Mouse (Mus musculus) layer of hippocampus, postnatal 25 days (tissue): ENCODE measurements around the gene Tmem94. TPM values are rescaled to one million over a fixed set of nuclear protein-coding genes. Genes with fewer than 3 reads are reported as not detected.
A peak's percentile ranks its signal among the peaks of the same experiment; 100 is the strongest.

Experiments
- DNase-seq, 2 experiments: peaks; one replicate each; pipeline ENCODE4 v3.0.0; 2022; ENCODE audit warnings: mixed read lengths in 2 of 2, low spot score in 1 of 2; ENCODE audit errors: extremely low spot score in 1 of 2
- total RNA-seq, 2 experiments: library from RNA; stranded (reverse); gene quantifications; 2 replicates each; pipeline ENCODE4 v1.2.3; 2021

The Tmem94 gene
- total RNA-seq, 2 experiments from 2014 or later: 44.5 to 51.1 TPM

DNA sequence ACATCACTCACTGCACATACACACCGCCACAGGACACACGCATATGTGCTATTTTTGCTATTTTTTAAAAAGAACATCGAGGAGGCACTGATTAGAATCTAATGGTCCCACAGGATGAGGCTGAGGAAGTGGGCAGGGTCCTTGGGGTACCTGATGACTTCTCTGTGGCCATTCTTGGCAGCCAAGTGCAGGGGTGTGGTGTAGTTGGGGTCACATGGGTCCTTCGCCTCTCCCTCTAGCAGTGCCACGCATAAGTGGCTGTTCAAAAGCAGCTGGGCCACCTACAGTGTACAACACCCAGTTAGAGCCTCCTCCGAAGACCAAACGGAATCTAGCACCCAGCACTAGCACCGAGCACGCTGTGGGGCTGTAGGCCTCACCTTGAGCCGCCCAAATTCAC is 40.9 kb downstream of the Tmem94 start:
- no peak for DNase-seq

DNA sequence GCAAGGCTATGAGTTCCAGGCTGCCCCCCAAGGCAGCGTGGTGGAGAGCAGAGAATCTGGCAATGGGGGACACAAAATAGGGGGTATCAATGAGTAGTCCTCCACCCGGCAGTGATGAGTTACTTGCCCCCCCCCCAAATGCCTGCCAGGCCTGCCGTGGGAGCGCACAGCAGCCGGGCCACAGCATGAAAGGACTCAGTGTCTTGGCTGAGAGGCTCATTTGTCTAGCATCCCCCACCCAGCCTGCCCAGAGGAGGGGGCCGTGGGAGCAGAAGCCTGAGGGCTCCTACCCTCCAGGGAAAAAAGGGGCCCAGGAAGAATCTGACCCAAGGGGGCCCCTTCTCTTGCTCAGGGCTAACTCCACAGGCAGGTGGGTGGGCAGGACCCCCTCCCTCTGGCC is 42.1 kb downstream of the Tmem94 start:
- no peak for DNase-seq

DNA sequence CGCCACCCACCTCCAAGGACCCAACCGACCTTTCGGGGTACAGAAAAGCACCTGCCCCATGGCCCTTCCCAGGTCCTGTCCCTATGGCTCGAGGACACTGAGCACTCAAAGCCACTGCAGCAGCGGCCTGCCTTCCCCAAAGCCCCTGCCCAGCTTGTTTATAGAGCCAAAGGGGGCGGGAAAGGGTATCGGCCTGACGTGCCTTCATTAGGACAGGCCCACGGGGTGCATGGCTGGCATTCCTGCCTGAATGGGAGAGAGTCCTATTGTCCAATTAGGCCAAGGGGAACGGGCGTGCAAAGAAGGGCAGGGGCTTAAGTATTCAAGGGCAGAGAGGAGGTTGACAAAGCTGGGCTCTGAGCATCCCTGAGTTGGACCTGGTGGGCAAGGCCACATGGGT is 42.7 kb downstream of the Tmem94 start:
- no peak for DNase-seq

DNA sequence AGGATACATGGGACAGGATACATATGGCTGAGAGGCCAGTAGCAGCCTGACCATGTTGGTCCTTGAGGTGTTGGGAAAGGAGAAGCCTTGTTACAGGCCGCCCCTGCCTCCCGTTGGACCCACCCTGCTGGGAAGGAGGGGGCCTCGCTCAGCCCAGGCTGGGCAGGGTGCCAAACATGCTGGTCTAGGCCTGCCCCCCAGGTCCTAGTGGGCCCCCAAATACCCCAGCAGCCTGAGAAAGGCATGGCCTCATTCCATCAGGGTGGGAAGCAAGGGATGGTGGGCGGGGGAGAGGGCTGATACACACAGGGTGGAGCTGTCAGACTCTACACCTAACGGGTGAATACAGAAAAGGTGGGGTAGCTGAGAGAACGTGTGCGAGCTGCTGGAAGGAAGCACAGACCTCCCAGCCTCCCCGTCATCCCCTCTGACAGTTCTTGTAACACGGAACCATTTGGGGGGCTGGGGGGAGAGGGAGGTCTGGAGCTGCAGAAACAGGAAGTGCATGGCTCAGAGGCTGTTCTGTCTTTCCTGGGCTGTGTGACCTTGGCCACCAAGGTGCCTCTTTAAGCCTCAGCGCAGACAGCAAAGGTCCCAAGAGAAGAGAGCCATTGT is 43.6 kb downstream of the Tmem94 start:
- DNase-seq: no peak

DNA sequence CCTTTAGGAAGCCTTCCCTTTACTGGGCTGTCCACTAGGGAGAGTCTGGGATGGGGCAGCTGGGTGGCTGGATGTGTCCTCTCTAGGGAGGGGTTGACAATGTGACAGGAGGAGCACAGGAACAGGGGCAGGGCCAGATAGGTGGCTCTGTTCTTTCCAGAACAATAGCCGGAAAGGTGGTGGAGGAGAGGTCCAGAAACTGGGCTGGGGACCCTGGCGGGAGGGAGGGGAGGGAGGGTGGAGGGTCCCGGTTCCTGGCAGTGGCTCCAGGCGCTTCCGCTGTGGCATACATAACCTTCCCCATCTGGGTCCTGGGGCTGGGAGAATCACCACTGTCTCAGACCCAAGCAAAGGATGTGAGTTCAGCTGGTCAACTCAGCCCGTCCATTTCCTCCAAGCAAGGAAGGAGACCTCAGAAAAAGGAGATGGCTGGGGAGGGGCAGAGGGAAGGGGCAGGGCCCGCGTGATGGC is 44.1 kb downstream of the Tmem94 start:
- DNase-seq: no peak

- DNase-seq: no peak
These were observed 45.1 kb downstream of the Tmem94 start for GRCm38 (mm10) chr11:115810377-115810776.

DNA sequence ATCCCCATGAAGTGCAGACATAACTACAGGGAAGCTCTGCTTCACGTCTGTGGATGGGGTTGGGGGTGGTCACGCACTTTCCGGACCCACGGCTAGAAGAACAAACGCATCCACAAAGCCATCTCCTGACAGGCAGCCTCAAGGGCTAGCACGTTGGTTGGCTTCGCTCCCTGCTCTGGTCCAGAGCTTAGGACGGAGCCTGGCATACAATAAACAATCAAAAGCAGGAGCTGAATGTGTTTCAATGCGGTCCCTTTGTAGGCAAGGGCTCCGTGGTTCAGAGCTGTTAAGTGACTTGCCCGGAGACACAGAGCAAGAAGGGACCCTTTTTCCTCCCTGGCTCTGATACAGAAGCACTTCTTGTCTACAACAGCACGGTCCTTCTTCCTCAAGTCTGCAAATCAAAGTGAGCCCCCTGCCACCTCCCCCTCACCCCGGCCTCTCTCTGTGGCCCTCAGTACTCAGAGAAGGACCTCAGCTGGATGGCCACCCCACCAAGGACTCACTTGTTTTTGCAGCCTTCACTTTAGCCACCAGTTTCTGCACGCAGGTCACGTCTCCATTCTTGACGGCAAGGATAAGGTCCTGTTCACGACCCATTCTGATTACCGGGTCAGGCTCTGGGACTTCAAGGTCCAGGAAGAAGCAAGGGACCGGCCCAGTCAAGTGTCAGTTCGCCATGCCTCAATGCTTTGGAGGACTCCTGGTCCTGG is 46.3 kb downstream of the Tmem94 start:
- no peak for DNase-seq

- no peak for DNase-seq
These were observed 46.9 kb downstream of the Tmem94 start for GRCm38 (mm10) chr11:115812095-115812494.

GRCm38 (mm10) chr11:115812533-115813420 is 47.5 kb downstream of the Tmem94 start:
- DNase-seq: no peak

- peak; percentile 89 to 97 for DNase-seq
These were observed 48.5 kb downstream of the Tmem94 start, which contains the start of gene Caskin2 for GRCm38 (mm10) chr11:115813507-115814296. Gene Caskin2, minus strand, starts transcription at chr11:115813639.

GRCm38 (mm10) chr11:115814605-115815450 is 49.6 kb downstream of the Tmem94 start, which contains the start of gene Tsen54:
Gene Tsen54, plus strand, starts transcription at chr11:115814724.
- peak; percentile 75 to 90 for DNase-seq

DNA sequence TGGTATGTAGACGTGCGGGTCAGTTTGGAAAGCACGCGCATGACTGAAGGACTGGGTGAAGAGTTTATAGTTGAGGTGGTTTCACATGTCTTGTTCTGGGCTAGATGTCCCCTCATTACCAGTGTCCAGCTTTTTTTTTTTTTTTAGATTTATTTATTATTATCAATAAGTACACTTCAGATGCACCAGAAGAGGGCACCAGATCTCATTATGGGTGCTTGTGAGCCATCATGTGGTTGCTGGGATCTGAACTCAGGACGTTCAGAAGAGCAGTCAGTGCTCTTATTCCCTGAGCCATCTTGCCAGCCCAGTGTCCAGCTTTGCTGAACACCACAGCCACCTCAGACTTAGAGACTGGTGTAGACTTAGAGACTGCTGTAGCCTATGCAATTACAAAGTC is 52.1 kb downstream of the Tmem94 start:
- no peak for DNase-seq

DNA sequence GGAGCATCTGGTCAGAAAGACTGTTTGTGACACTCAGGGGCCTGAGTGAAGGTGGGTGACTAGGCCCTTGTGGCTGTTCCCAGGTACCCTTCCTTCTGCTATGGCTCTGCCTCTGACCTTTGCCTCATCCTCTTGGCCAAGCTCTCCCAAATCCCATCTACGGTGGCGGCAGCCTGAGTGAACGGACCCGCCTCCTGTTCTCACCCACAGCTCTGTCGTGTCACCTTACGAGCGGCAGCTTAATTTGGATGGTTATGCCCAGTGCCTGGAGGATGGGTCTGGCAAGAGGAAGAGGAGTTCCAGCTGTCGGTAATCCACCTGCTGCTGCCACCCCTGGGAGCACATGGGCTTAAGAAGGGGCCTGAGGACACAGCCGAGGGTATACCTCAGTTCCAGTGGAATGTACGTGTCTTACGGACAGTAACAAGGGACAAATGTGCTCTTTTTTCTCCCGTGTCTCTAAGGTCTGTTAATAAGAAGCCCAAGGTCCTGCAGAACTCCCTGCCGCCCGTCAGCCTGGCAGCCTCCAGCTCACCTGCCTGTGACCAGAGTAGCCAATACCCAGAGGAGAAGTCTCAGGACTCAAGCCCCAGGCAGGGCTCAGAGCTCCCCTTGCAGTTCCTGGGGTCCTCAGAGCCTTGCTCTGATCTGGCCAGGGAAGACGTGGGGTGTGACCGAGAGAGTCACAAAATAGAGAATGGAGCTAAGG is 54.8 kb downstream of the Tmem94 start:
- DNase-seq: no peak

DNA sequence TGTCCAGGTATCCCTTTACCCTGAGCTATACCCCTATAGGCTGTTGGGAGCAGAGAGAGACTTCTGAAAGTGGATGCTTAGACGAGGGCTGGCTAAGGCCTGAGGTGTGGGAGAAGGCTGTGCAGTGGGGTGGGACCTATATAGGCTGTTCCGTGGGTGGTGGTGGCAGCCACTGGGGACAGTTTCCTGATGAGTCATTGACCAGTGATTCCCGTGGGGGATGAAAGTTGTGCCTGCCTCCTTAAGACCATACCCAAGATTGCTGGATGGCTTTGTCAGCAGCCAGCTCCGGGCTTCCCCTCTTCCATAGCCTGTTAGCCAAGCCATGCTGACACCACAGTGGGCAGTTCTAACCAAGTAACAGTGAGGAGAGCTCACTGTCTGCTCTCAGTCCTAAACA is 55.8 kb downstream of the Tmem94 start:
- DNase-seq: no peak

DNA sequence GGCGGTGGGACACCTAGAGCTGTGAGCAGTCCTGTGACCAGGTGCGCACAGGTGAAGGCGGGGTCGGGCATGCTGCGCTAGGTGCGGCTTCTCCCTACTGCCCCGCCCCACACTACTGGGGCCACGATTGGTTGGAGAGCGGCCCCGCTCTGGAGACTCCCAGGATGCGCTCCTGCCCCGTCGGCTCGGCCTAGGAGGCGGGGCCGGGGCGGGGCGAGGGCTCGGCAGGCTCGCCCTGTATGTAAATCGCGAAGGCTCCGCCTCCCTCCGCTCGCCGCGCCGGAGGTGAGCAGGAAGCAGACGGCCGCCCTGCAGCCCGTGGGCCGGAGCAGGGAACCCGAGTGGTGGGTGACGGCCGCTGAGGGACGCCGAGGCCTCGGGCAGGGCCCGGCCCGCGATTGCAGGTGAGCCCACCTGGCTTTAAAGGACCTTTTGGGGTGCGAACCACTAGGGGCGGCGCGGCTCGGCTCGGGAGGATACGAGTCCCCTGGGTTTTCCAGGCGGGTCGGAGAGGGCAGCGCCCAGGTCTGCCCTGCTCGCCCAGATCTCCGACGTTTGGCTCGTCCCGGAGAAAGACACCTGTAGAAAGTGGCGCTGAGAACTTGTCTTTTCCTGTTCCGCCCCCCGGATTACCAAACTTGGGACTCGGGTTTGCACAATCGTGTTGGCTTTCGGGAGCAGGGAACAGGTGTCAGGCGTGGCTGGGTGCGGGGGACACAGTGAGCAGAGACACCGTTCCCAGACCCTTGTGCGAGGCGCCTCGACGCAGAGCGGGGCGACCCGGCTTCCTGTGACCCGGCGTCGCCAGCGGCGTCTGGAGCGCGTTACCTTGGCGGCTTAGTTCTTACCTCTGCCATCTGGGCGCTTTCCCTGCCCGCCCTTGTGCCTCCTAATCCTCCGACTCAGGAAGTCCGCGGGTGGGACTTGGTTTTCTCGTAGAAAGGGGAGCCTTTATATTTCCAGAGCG is 58.8 kb downstream of the Tmem94 start, which contains the start of gene Llgl2:
Llgl2 (plus strand) TSS at position 276 of the 967 bp plus-strand sequence.
- peak in 1 of 2 experiments; percentile 52 for DNase-seq

DNA sequence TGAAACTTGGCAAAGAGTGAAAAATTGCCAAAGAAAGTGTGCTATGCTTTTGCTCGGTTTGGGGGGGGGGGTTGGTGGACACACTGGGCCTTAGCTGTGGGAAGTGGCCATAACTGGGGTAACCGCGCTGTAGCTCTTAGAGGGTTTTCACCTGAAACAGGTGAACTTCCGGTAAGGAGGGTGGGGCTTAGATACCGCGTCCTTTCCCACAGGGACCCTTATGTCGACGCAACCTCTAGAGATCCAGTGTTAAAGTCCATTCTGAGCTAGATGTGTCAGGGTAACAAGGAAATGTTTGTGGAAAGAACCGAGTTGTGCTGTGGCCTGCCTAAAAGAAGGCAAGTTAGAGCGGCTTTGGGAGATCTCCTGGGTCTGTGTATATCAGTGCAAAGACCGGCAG is 59.6 kb downstream of the Tmem94 start:
- no peak for DNase-seq

- DNase-seq: no peak
These were observed 61.3 kb downstream of the Tmem94 start for GRCm38 (mm10) chr11:115826487-115826886.
